Mouse (Mus musculus) midbrain, embryonic 11.5 days (tissue): ENCODE measurements at regions not wholly inside any gene's neighbourhood (a gene's known extent, or its start where the extent isn't known, plus 50 kb on each side); places are given as distances from the start of the nearest gene placed in this dataset.

ENCODE experiments used
- ATAC-seq: fragments of 200-750 bp; cut with Nextera tagmentation; 2 replicates; pipeline ENCODE4 v1.8.0; 2017; ENCODE audit warnings: moderate TSS enrichment, moderate library complexity; ENCODE audit not compliant: low FRiP score
- DNase-seq: peaks from one replicate; pipeline ENCODE4 v3.0.0; 2015; ENCODE audit warnings: low spot score; ENCODE audit errors: missing footprints
- H3K27ac ChIP-seq: fragments of 300-500 bp; sonication (generic); 2 replicates; pipeline ENCODE4 v1.5.1; 2014; ENCODE audit warnings: low read depth, low read length
- H3K27me3 ChIP-seq: fragments of 300-500 bp; sonication (generic); 2 replicates; pipeline ENCODE4 v1.6.1; 2014; ENCODE audit warnings: mild to moderate bottlenecking, low read length, moderate library complexity, mixed read lengths; ENCODE audit not compliant: control insufficient read depth, insufficient read depth
- H3K36me3 ChIP-seq: fragments of 300-500 bp; sonication (generic); 2 replicates; pipeline ENCODE4 v1.6.1; 2014; ENCODE audit warnings: mild to moderate bottlenecking, low read length, moderate library complexity, mixed read lengths; ENCODE audit not compliant: control insufficient read depth, insufficient read depth
- H3K4me1 ChIP-seq: fragments of 300-500 bp; sonication (generic); 2 replicates; pipeline ENCODE4 v1.6.1; 2014; ENCODE audit warnings: low read length; ENCODE audit not compliant: control insufficient read depth, insufficient read depth
- H3K4me2 ChIP-seq: fragments of 300-500 bp; sonication (generic); 2 replicates; pipeline ENCODE4 v1.6.1; 2014; ENCODE audit warnings: mild to moderate bottlenecking, moderate library complexity
- H3K4me3 ChIP-seq: fragments of 300-500 bp; sonication (generic); 2 replicates; pipeline ENCODE4 v1.5.1; 2014; ENCODE audit warnings: low read depth, low read length
- H3K9ac ChIP-seq: fragments of 300-500 bp; sonication (generic); 2 replicates; pipeline ENCODE4 v1.6.1; 2014; ENCODE audit warnings: low read length
- H3K9me3 ChIP-seq: fragments of 300-500 bp; sonication (generic); 2 replicates; pipeline ENCODE4 v1.6.1; 2016; ENCODE audit warnings: low read length; ENCODE audit not compliant: control insufficient read depth
- WGBS: fragments of 180-500 bp; shearing (Covaris S2); extraction: QIAGEN DNeasy Blood & Tissue Kit; methylation state at CpG from one replicate; pipeline ENCODE4 v1.1.7; 2014; 5-methylcytosine and 5-hydroxymethylcytosine counted together

GRCm38 (mm10) chr16:93213618-93214017, 387.7 kb upstream of the Runx1 start:
- Histone ChIP-seq H3K4me3 (no peak overlapping the region), H3K4me2 (no peak overlapping the region), H3K9me3 (no peaks in the 10 kb centered on the region), H3K9ac (no peak overlapping the region), H3K36me3 (no peaks in the 10 kb centered on the region), H3K27me3 (no peaks in the 10 kb centered on the region), H3K4me1 (no peaks in the 10 kb centered on the region), H3K27ac (no peak overlapping the region)
- no peak for ATAC-seq
- no peak for DNase-seq
- 95% methylated on average over 6 of the region's 6 CpGs for WGBS

GRCm38 (mm10) chr16:93207675-93208074, 381.7 kb upstream of the Runx1 start:
- DNase-seq (no peak), ATAC-seq (no peak)
- H3K4me2 ChIP-seq: no peak overlapping the region
- WGBS: 82% methylated on average over 3 of the region's 3 CpGs
- no peak overlapping the region for H3K27ac ChIP-seq
- no peaks in the 10 kb centered on the region for H3K36me3 ChIP-seq
- H3K4me1 ChIP-seq: no peaks in the 10 kb centered on the region
- H3K9ac ChIP-seq: no peak overlapping the region
- no peak overlapping the region for H3K4me3 ChIP-seq
- no peaks in the 10 kb centered on the region for H3K9me3 ChIP-seq
- no peaks in the 10 kb centered on the region for H3K27me3 ChIP-seq

GRCm38 (mm10) chr16:93207217-93207616, 381.3 kb upstream of the Runx1 start:
- H3K9me3 ChIP-seq: no peaks in the 10 kb centered on the region
- DNase-seq: no peak
- H3K9ac ChIP-seq: no peak overlapping the region
- H3K36me3 ChIP-seq: no peaks in the 10 kb centered on the region
- no peaks in the 10 kb centered on the region for H3K27me3 ChIP-seq
- no peak overlapping the region for H3K27ac ChIP-seq
- no peak overlapping the region for H3K4me3 ChIP-seq
- no peaks in the 10 kb centered on the region for H3K4me1 ChIP-seq
- no peak overlapping the region for H3K4me2 ChIP-seq
- 85% methylated on average over 5 of the region's 5 CpGs for WGBS
- ATAC-seq: no peak

- H3K4me1 ChIP-seq: no peaks in the 10 kb centered on the region
- 86% methylated on average over 4 of the region's 4 CpGs for WGBS
- no peaks in the 10 kb centered on the region for H3K36me3 ChIP-seq
- no peak overlapping the region for H3K9ac ChIP-seq
- no peak overlapping the region for H3K4me3 ChIP-seq
- no peak for ATAC-seq
- H3K9me3 ChIP-seq: no peaks in the 10 kb centered on the region
- no peak for DNase-seq
- no peak overlapping the region for H3K27ac ChIP-seq
- no peaks in the 10 kb centered on the region for H3K27me3 ChIP-seq
- H3K4me2 ChIP-seq: no peak overlapping the region
Observed at GRCm38 (mm10) chr16:93206325-93206724, 380.4 kb upstream of the Runx1 start.

GRCm38 (mm10) chr16:93204601-93205000, 378.7 kb upstream of the Runx1 start:
- no peak for ATAC-seq
- Histone ChIP-seq H3K9ac (no peak overlapping the region), H3K27me3 (no peaks in the 10 kb centered on the region), H3K9me3 (no peaks in the 10 kb centered on the region), H3K36me3 (no peaks in the 10 kb centered on the region), H3K27ac (no peak overlapping the region), H3K4me3 (no peak overlapping the region), H3K4me1 (no peaks in the 10 kb centered on the region), H3K4me2 (no peak overlapping the region)
- DNase-seq: no peak
- WGBS: 82% methylated on average over 4 of the region's 4 CpGs

GRCm38 (mm10) chr16:93202591-93202990, 376.6 kb upstream of the Runx1 start:
- Histone ChIP-seq H3K9ac (no peak overlapping the region), H3K36me3 (no peaks in the 10 kb centered on the region), H3K4me2 (no peak overlapping the region), H3K9me3 (no peaks in the 10 kb centered on the region), H3K27ac (no peak overlapping the region), H3K4me1 (no peaks in the 10 kb centered on the region), H3K4me3 (no peak overlapping the region), H3K27me3 (no peaks in the 10 kb centered on the region)
- DNase-seq (no peak), ATAC-seq (no peak)

- H3K27ac ChIP-seq: no peak overlapping the region
- no peaks in the 10 kb centered on the region for H3K36me3 ChIP-seq
- H3K9ac ChIP-seq: no peak overlapping the region
- no peaks in the 10 kb centered on the region for H3K4me1 ChIP-seq
- no peaks in the 10 kb centered on the region for H3K27me3 ChIP-seq
- H3K9me3 ChIP-seq: no peaks in the 10 kb centered on the region
- 92% methylated on average over 8 of the region's 8 CpGs for WGBS
- no peak for DNase-seq
- no peak overlapping the region for H3K4me3 ChIP-seq
- no peak overlapping the region for H3K4me2 ChIP-seq
- ATAC-seq: no peak
Observed at GRCm38 (mm10) chr16:93197300-93197699, 371.4 kb upstream of the Runx1 start.

GRCm38 (mm10) chr16:93193921-93194481, 368.1 kb upstream of the Runx1 start:
- WGBS: 80% methylated on average over 7 of the region's 7 CpGs
- no peak overlapping the region for H3K4me3 ChIP-seq
- H3K27ac ChIP-seq: no peak overlapping the region
- ATAC-seq (no peak), DNase-seq (no peak)
- H3K9me3 ChIP-seq: no peaks in the 10 kb centered on the region
- H3K27me3 ChIP-seq: no peaks in the 10 kb centered on the region
- H3K36me3 ChIP-seq: no peaks in the 10 kb centered on the region
- no peak overlapping the region for H3K4me2 ChIP-seq
- H3K4me1 ChIP-seq: no peaks in the 10 kb centered on the region
- H3K9ac ChIP-seq: no peak overlapping the region

GRCm38 (mm10) chr16:93193263-93193662, 367.3 kb upstream of the Runx1 start:
- whole genome bisulfite sequencing: 89% methylated on average over 6 of the region's 6 CpGs
- no peaks in the 10 kb centered on the region for H3K9me3 ChIP-seq
- no peak overlapping the region for H3K27ac ChIP-seq
- no peak overlapping the region for H3K9ac ChIP-seq
- no peak overlapping the region for H3K4me2 ChIP-seq
- no peak overlapping the region for H3K4me3 ChIP-seq
- no peaks in the 10 kb centered on the region for H3K4me1 ChIP-seq
- H3K36me3 ChIP-seq: no peaks in the 10 kb centered on the region
- ATAC-seq (no peak), DNase-seq (no peak)
- no peaks in the 10 kb centered on the region for H3K27me3 ChIP-seq
